Mouse (Mus musculus): ENCODE results near the gene Abca1.

The Abca1 gene

DNA sequence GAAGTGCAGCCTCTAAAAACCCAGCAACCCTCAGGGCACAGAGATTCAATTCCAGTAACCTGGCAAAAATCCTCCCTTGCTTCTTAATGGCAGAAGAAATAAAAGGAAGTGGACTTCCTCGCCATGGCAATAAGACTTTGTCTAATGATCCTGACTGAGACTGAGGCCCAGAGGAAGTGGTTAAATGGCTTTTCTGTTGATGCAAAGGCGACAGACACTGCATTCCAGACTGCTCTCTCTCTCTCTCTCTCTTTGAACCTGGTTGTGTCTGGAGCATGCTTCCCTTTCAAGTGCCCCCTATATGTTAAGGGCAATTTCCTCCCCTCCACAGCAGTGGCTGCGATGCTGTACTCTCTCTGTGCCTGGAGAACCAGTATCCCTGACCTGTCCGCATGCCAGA is 70.7 kb downstream of the Abca1 start:
- no peak for DNase-seq (ENCODE audit: extremely low read depth, low read depth, low spot score)

DNA sequence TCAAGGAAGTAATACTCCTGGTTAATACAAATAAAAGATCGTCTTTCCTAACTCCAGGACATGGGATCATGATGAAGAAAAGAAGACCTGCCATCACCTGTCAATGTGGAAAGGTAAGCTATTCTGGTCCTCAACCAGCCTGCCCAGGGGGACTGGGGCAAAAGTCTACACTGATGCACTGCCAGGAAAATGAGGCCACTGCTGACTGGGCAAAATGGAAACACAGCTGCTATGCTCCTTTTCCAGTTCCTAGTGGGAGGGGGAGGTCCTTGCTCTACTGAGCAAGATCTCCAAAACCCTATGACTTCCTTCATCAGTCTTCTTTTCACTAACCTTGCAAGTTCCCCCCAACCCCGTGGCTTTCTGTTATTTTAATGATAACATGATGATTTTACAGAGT is 73.1 kb downstream of the Abca1 start:
- no peak for DNase-seq (ENCODE audit: extremely low read depth, low read depth, low spot score)

DNA sequence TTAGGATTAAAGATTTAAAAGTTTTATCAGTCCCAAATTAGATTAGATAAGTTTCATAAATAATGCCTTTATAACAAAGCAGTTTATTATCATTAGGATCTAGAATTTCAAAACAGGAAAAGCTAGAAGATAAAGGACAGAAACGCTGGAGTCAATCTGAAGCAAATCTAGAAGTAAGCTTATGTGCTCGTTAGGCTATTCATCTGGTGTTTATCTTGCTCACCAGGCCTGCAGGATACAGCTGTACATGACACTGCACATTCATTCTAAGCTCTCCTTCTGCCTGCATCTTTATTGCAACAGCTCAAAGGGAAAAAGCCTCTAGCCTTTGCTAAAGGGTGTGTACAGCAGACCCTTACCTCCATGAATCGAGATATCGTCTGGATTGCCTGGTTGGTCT is 74.1 kb downstream of the Abca1 start:
- DNase-seq (ENCODE audit: extremely low read depth, low read depth, low spot score) = no peak

DNA sequence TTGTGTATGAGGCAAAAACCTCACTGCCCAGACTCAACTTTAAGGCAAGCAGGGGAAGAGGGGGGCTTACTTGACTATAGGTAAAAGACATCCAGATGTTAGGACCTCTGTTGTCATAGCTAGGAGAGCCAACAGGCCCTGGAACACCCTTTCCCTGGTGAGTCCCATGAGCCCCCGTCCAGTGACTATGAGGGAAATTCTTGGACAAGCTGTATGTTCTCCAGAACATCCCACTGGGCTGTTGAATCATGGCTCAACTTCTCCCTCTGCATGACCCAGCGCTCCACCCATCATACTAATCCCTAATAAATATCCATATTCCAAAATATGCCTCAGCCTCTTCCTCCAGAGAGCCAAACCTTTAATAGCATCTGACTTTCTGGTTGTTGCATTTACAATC is 76.6 kb downstream of the Abca1 start:
- no peak for DNase-seq (ENCODE audit: extremely low read depth, low read depth, low spot score)

DNA sequence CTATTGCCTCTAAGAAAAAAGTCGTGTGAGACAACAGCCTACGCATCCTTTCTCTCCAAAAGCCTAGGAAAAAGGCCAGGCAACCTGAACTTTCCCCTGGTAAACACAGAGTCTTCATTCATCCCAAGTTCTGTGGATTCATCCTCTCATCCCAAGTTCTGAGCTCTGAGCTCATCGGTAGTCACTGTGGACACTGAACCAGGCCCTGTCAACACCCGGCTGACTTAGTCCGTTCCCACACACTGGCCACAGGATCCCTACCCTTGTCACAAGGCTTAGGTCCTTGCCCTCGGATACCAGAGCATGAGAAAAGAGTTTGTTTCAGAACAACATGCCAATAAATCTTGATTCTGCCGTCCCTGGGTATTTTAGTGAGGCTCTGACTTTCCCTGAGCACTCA is 77.2 kb downstream of the Abca1 start:
- DNase-seq (ENCODE audit: extremely low read depth, low read depth, low spot score) = no peak

DNA sequence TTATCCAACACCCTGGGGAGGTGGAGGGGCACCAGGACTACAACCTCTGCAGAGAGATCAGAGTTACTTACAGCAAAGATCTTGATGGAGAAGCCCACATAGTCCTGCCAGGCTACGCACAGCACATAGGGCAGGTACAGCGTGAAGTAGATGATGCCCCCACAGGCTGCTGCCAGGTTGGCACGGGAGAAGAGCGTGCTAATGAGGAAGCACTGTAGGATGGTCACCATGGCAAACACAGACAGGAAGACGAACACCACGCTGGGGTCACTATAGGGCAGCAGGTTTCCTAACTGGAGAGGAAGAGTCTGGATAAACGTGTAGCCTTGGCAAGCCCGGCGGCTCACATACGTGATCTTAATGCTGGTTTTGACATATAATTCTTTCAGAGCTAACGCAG is 77.8 kb downstream of the Abca1 start:
- no peak for DNase-seq (ENCODE audit: extremely low read depth, low read depth, low spot score)

DNA sequence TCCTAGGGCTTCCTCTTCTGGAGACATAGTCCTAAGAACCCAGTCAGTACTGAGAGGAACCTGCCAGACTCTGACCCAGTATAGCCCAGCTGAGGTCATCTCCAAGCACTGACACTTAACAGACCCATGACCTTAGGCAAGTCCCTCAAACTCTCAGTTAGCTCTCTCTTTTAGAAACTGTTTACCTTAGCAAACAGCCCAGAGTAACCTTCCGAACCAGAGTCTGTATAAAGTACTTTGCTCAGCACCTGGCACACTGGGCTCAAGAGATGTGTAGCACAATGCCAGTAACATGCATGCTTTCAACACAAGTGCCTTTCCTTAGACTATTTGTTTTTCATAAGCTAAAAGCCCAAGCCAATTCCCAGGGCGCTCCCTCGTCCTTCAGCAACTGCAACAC is 79.4 kb downstream of the Abca1 start:
- no peak for DNase-seq (ENCODE audit: extremely low read depth, low read depth, low spot score)

DNA sequence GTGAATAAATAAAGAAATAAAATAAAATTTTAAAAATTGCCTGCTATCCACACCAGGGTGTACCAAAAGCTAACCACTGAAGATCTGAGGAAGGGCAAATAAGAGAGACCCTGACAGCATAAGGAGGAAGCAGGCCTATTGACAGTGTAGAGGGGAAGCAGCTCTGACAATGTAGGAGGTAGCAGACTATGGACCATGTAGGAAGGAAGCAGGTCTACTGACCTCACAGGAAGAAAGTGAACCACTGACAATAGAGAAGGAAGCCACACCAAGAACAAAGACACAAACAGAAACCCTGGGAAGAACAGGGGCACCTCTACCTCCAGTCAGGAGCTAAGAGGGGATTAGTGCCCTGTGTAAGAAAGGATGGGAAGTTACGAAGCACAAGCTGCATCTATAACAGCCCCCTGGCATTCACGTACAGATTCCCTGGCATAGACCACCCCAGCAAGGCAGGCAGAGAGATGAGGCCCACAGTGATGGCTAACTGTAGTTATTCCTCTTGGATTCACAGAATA is 80.8 kb downstream of the Abca1 start:
- DNase-seq (ENCODE audit: extremely low read depth, low read depth, low spot score) = no peak

DNA sequence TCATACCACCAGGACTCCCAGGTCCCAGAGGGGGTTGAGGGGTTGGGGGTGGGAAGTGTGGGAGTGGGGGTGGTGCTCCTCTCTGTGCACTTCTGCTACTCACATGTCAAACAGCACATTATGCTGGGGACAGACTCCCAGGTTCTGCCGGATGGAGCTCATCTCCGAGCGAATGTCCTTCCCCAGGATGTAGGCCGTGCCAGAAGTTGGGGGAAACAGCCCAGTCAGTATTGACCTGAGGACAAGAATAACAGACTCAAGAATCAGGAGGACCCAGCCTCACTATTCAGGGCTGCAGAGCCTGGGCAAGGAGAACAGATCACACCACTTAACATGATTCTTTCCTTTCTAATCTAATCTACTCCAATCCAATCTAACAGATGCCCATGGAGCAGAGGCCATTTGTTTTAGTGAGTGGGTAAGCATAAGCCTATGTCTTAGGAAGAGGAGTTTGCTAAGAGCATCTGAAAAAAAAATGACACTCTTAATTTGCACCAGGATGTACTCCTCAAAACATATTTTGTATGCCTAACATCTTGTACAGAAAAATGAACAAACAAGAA is 82.8 kb downstream of the Abca1 start:
- DNase-seq (ENCODE audit: extremely low read depth, low read depth, low spot score) = no peak

DNA sequence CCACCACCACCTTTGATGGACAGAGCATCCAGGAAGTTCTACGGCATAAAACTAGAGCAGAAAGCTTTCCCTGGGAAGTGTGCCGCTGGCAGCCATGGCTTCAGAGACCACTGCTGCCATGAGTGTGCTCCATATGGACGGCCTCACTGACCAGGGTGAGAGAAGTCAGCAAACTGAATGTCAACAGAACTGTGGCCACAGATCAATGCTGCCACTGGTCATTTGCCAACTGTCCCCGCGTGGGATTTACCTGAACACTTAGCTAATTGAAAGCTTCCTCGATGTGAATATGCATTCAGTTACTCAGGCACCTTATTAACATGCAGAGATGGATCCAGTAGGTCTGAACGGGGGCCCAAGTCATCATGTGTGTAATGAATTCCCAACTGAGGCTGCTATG is 86.7 kb downstream of the Abca1 start:
- DNase-seq (ENCODE audit: extremely low read depth, low read depth, low spot score) = no peak

DNA sequence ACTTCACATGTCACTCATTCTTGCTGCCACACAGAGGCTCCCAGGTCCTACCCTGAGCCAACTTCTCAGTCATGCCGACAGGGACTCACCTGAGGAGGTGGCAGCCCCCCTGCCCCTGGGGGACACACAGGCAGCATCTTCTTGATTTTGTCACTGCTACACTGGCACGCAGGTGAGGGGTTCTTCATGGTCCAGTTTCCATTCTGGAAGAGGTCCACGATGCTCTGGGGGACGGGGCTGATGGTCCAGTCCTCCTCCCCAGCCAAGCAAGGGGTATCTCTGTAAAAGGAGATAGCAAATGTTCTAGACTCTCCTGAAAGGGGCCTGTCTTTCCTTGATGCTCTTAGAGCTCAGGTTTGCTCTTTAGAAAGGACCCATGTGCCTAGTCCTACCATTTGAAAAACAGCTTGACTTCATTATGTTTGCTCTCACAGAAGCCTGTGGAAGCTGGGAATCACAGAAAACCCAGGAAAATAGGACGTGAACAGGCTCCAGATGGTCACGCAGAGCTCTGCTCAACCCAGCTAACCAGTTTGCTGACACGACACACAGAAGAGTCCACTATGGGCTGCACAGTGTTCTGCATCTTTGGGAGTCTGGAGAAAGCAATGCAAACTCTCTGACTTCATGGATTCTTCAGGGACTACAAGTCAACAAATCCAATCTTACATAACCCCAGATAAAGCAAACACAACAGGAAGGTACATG is 97.2 kb downstream of the Abca1 start:
- DNase-seq (ENCODE audit: extremely low read depth, low read depth, low spot score) = no peak

DNA sequence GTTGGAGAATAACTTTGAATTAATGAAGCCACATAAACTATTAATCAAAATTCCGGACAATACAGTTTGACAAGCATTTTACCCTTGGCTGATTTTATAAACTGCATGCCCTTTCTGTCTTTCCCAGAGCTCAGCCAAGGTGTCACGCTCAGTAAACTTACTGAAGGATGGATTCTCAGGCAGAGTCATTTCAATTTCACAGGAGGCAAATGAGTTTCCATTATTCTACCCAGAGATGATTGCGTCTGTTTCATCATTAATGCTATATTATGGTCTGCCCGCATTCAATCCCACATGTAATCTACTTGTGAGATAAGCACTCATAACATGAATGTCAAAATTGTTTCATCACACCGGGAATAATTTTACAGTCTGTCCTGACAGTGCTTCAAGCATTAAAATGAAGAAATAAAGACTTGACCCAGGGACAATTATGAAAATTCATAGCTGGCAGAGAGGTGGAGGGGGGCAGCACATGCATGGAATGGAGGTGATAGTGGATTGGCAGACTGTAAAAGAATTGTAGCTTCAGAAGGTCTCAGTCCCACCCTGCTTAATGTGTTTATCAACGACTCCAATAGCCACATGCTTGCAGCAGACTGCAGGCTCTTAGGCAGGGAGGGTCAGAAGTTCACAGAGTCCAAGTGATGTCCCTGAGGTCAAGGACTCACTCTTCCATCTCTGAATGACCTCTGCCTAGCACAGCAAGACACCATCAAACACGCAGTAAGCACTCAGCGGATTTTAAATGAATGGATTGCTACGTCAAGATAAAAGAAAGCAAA is 113.3 kb downstream of the Abca1 start:
- DNase-seq (ENCODE audit: extremely low read depth, low read depth, low spot score) = no peak

DNA sequence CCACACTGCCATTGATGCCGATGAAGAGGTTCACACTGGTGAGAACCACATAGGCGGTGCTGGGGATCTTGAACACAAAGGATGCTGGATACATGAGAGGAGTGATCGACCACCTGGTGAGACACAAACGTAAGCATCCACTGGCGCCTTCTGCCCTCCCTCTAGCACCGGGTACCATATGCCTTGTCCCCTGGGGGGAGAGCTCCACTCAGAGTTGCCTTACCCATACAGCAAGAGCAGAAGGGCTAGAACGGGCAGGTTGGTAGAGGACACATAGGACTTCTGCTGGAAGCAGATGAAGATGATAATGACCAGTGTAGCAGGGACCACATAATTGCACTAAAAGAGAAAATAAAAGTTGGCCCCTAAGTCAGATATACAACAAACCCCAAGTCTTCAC is 113.9 kb downstream of the Abca1 start:
- DNase-seq (ENCODE audit: extremely low read depth, low read depth, low spot score) = no peak

DNA sequence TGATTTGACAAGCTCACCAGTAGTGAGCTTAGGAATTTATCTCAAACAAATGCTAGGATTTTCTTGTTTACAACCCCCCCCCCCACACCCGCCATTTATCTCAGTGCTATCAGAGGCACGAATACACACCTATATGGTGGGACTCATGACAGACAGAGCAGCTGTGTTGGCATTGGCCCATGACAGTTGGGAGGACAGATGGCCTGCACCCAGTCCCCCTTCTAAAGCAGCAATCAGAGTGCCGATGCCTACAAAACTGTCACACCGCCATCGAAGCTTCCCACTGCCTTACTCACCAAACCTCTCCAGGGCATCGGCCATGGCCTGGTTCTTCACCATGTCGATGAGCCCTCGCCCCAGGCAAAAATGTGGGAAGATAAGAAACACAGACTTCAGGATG is 115.9 kb downstream of the Abca1 start:
- no peak for DNase-seq (ENCODE audit: extremely low read depth, low read depth, low spot score)

DNA sequence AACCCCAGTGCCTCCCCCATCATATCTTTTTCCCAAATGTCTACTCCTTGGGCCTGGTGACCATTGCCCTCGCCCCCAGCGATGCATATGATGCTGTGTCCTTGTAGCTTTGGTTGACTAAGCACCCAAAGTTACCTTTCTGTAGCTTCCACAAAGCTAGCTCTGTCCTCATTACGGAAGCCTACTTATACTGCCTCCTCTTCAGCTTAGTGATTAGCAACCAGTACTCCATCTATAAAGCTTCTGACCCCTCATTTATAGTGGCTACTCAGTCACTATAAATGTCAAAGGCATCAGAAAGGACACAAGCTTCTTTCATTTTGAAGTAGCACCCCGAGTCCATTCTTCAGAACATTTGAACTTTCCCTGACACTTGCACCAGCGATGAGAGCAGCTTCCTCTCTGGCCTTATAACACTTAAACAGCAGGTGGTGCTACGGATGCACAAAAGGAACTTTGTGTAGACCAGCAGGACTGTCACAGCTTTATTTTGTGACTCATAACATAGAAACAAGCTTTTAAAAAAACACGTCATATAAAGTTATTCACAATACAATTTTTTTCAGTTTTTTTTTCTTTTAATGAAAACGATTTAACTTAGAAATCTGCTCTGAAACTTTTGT is 129.3 kb downstream of the Abca1 start:
- no peak for DNase-seq (ENCODE audit: extremely low read depth, low read depth, low spot score)

DNA sequence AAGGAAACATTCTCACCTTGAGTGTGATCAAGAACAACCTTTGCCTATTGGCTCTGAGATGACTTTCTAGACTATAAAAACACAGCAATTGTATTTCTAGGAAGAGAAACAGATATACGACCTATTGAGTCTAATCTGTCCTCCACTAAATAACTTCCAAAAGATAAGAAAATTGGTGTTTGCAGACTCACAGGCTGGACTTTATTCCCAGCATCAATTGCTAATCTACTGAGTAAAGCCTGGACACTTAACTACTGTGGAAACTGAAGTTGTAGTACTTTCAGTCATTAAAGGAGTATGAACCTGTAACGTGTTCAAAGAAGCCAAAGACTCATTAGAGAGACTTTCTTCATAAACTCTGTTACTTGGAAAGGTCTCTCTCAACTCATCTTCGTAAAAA is 131.9 kb downstream of the Abca1 start:
- no peak for DNase-seq (ENCODE audit: extremely low read depth, low read depth, low spot score)

DNA sequence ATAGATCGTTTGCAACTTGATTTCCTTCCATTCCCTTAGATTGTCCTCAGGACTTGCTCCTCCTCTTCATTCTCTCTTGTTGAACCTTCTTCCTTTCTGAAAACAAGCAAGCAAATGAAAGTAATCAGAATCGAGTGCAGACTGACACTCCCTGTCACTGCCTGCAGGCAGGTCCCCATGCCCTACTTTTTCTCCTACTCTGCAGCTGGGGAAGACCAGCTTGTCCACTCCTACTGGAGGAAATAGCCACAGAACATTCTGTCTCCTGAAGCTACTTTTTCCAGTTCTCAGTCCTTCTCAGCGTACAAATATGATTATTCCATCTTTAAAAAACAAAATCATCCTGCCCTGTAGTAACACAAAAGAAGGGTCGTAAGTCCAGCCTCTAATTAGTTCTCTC is 135.3 kb downstream of the Abca1 start:
- no peak for DNase-seq (ENCODE audit: extremely low read depth, low read depth, low spot score)

DNA sequence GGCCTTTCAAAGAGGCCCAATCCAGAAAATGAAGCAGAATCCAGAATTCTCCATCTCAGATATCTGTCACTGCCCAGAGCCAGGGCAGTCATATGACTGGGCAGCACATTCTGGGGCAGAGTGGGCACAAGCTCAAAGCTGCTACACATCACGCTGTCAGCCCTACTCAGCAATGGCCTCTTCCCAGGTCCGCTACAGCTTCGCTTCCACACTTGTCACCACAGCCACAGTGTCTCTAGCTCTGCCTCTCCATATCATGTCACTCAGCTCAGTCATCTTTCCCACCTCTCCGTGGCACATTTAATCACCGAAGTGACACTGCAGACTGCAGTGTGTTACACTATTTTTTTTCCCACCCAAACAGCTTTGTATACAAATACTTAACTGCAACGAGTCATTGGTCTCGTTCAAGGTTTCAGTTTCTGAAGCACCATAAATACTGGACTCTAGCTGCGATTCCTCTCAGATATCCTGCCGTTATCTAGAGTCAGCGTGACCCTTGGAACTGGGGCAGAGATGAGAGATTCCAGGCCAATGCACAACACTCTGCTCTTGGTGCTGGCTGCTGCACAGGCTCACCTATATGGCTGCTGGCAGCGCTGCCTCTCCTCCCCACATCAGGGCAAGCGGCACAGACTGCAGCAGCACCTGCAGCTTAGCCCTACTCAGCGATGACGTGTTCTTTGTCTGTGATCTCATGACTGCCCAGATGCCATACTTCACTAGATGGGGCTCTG is 136.3 kb downstream of the Abca1 start:
- no peak for DNase-seq (ENCODE audit: extremely low read depth, low read depth, low spot score)

DNA sequence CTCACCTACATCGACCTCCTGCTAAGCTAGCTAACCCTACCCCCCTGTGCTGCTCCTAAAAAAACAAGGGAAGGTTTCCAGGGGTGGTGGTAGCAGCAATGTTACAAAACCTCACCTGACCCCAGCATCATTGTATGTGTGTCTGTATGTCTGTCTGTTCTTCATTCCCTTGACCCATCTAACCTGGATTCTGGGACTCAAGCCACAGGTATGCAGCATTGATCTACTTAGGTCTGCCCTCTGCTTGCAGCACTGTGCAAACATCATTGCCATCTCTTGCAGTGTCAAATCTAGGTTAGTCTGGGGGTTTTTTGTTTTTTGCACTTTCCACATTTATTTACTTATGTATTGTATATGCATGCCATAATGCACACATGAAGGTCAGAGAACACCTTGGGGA is 141.3 kb downstream of the Abca1 start:
- DNase-seq (ENCODE audit: extremely low read depth, low read depth, low spot score) = no peak

DNA sequence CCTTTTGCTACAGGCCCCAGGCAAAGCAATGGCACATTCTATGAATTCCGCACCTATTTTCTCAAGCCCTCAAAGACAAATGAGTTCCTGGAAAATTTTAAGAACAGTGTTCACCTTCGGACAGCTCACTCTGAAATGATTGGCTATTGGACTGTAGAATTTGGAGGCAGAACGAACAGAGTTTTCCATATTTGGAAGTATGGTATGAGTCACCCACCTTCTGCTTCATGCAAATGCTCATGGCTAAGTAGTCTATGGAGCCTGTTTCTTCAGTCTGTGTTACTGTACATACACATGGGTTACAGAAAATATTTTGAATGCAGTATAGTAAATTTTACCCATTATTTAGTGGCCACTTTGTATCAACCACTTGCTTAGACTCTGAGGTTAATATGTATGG is 144.7 kb downstream of the Abca1 start:
- no peak for DNase-seq (ENCODE audit: extremely low read depth, low read depth, low spot score)

DNA sequence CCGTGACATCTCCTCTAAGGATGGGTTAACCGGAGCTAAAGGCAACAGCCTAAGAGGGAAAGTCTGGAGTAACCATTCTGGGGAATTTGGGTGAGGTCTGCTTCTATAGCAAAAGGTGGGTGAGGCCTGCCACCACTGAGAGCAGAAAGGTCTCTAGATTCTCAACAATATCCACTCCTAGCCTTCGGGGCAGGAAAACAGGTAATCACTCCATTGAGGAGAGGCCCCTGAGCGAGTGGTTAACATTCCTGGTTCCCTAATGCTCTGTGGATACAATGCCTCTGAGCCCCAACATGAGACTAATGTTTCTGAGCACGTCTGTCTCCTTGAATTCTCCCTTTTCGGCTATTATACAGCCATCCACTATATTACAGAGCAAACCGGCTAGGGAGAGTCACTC is 145.3 kb downstream of the Abca1 start:
- no peak for DNase-seq (ENCODE audit: extremely low read depth, low read depth, low spot score)
